Mouse (Mus musculus) thymus, adult 2 months (tissue): ENCODE measurements around the gene Dcun1d4.

Experiments used
- CTCF ChIP-seq: fragments of 200-500 bp; IDR thresholded peaks from 2 replicates; pipeline ENCODE4 v1.5.1; 2012; ENCODE audit warnings: mild to moderate bottlenecking, control low read depth, low read length, moderate library complexity, borderline replicate concordance; ENCODE audit not compliant: control insufficient read depth, poor library complexity, insufficient read depth; ENCODE audit errors: extremely low read depth
- POLR2A ChIP-seq: fragments of 200-500 bp; IDR thresholded peaks from 2 replicates; pipeline ENCODE4 v1.6.1; 2012; ENCODE audit warnings: mild to moderate bottlenecking, low read length, control low read depth, moderate library complexity; ENCODE audit not compliant: control insufficient read depth, poor library complexity, insufficient read depth; ENCODE audit errors: extremely low read depth

- no peak for TF ChIP-seq CTCF
- no peak for TF ChIP-seq POLR2A
These were observed 68.0 kb downstream of the Dcun1d4 start for GRCm38 (mm10) chr5:73548838-73549237.
